Mouse (Mus musculus): ENCODE data around the gene Flcn. TPM values are rescaled to one million over a fixed set of nuclear protein-coding genes. Genes with fewer than 3 reads are reported as not detected.
A peak's percentile ranks its signal among the peaks of the same experiment; 100 is the strongest.

Flcn gene
- total and polyA plus RNA-seq, 3 experiments: 34.9 to 60.9 (median 40.0) TPM

DNA sequence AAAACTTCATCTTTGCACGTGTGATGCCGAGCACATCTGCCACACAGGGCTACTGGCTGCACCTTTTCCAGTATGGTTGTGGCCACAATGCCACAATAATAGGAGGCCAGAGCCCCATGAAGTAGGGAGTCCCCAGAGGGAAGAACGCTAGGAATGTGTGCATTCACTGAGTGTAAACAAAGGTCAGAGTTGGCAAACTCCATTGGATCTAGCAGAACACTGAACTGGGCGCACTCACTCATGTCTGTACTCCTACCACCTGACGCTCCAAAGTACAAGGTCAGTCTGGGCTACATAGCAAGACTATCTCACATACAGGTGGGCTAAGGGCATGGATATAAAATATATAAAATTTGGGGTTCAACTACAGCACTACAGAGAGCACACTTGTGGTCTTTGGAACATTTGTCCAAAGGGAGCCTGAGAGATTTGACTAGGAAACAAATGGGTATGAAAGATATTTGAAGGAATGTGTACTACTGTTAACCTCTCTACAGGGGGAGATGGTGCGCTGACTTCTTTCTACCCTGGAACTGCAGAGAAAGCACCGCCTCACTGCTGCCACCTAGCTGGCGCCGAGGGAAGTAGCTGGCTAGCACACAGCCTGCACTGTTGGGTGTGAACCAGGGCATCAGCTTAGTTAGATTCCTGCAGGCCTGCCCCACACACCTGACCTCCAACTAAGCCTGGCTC lies 31.5 kb downstream of the Flcn start:
- ATAC-seq (ENCODE audit: extremely low read depth, insufficient number of reproducible peaks, low FRiP score, poor library complexity, severe bottlenecking) (peak; percentile 45), DNase-seq (ENCODE audit: low spot score) (peak; percentile 65)
- Histone ChIP-seq H3K27me3 (ENCODE audit: insufficient read depth, low read length) (no peaks in the 10 kb centered on the region), H3K4me3 (ENCODE audit: low read depth, low read length) (no peak overlapping the region), H3K4me1 (ENCODE audit: insufficient read depth, low read depth, low read length) (no peaks in the 10 kb centered on the region), H3K9me3 (replicated peaks) (no peaks in the 10 kb centered on the region), H3K36me3 (replicated peaks) (peaks cover 50% of the 10 kb centered on the region)
- TF ChIP-seq CTCF (IDR thresholded peaks at IDR 0.05; ENCODE audit: low read depth, low read length) (peak; percentile 100), TAL1 (conservative IDR thresholded peaks at IDR 0.05; ENCODE audit: low read depth, low read length) (no peak), GATA1 (IDR thresholded peaks at IDR 0.05; ENCODE audit: borderline replicate concordance, low read length) (no peak)

GRCm38 (mm10) chr11:59777259-59777658 lies 32.6 kb downstream of the Flcn start:
- no peaks in the 10 kb centered on the region for H3K27me3 ChIP-seq (ENCODE audit: insufficient read depth, low read length)
- H3K4me1 ChIP-seq (ENCODE audit: insufficient read depth, low read depth, low read length): no peaks in the 10 kb centered on the region
- peaks cover 59% of the 10 kb centered on the region for H3K36me3 ChIP-seq (replicated peaks)
- ATAC-seq (ENCODE audit: extremely low read depth, insufficient number of reproducible peaks, low FRiP score, poor library complexity, severe bottlenecking) (no peak), DNase-seq (ENCODE audit: low spot score) (no peak)
- TF ChIP-seq POLR2AphosphoS5 (IDR thresholded peaks at IDR 0.05; ENCODE audit: insufficient replicate concordance, low read depth, low read length) (no peak), TAL1 (conservative IDR thresholded peaks at IDR 0.05; ENCODE audit: low read depth, low read length) (no peak), CTCF (IDR thresholded peaks at IDR 0.05; ENCODE audit: low read depth, low read length) (no peak), GATA2 (IDR thresholded peaks at IDR 0.05; ENCODE audit: borderline replicate concordance, low read depth, low read length) (no peak), GATA1 (IDR thresholded peaks at IDR 0.05; ENCODE audit: borderline replicate concordance, low read length) (no peak)
- no peaks in the 10 kb centered on the region for H3K9me3 ChIP-seq (replicated peaks)
- no peak overlapping the region for H3K4me3 ChIP-seq (ENCODE audit: low read depth, low read length)

DNA sequence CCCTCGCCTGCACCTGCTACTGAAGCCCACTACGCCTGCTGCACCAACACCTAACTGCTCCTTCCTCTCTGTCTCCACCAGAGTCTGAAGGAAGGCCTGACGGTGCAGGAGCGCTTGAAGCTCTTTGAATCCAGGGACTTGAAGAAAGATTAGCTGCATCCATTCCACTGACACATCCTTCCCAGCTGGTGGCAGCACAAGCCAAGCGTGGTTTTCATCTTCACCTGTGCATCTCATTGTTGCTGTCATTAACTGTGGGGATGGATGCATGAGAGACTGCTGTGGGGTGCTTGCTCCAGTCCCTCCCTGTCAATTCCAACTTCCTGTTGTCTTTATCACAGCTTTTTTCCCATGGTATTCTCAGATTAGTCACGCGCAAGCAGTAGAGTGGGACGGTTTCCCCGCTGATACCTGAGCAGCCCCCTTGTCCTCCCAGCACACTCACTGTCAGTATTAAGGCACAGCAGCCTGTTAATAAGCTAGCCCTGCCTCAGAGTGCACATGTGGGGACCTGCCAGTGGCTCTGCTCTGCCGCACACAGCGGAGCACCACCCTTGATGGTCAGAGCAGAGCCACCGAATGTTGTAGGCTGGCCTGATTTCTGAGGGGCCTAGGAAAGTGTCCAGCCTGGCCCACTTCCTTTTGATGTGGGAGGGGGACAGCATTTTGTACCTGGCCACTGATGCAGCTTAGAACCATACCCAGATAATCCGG lies 34.2 kb downstream of the Flcn start:
- TF ChIP-seq GATA2 (IDR thresholded peaks at IDR 0.05; ENCODE audit: borderline replicate concordance, low read depth, low read length) (no peak), GATA1 (IDR thresholded peaks at IDR 0.05; ENCODE audit: borderline replicate concordance, low read length) (no peak), CTCF (IDR thresholded peaks at IDR 0.05; ENCODE audit: low read depth, low read length) (no peak)
- DNase-seq (ENCODE audit: low spot score) (no peak), ATAC-seq (ENCODE audit: extremely low read depth, insufficient number of reproducible peaks, low FRiP score, poor library complexity, severe bottlenecking) (no peak)
- H3K4me3 ChIP-seq (ENCODE audit: low read depth, low read length): no peak overlapping the region
- H3K9me3 ChIP-seq (replicated peaks): no peaks in the 10 kb centered on the region
- peaks cover 76% of the 10 kb centered on the region for H3K36me3 ChIP-seq (replicated peaks)
- H3K4me1 ChIP-seq (ENCODE audit: insufficient read depth, low read depth, low read length): no peaks in the 10 kb centered on the region
- no peaks in the 10 kb centered on the region for H3K27me3 ChIP-seq (ENCODE audit: insufficient read depth, low read length)

DNA sequence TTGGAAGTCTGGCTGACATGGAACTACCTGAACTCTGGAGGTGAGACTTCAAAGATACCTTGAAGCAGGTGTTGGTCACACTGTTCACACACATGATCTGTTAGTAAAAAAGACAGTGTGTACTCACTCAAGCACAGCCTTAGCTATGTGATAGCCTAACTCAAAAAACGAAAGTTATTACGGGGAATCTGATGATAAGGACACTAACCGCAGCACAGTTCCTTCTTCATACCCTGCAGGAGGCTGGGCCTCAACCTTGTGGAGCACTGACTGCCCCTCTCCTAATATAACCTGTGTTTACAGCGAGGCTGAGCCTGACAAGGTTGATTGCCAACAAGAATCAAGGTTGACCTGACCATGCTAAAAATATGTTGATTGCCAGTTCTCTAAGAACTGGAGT lies 35.3 kb downstream of the Flcn start:
- TF ChIP-seq GATA2 (IDR thresholded peaks at IDR 0.05; ENCODE audit: borderline replicate concordance, low read depth, low read length) (no peak), GATA1 (IDR thresholded peaks at IDR 0.05; ENCODE audit: borderline replicate concordance, low read length) (no peak), TAL1 (conservative IDR thresholded peaks at IDR 0.05; ENCODE audit: low read depth, low read length) (no peak)
- H3K36me3 ChIP-seq (replicated peaks): peaks cover 86% of the 10 kb centered on the region
- no peaks in the 10 kb centered on the region for H3K9me3 ChIP-seq (replicated peaks)
- ATAC-seq (ENCODE audit: extremely low read depth, insufficient number of reproducible peaks, low FRiP score, poor library complexity, severe bottlenecking) (no peak), DNase-seq (ENCODE audit: low spot score) (no peak)
- no peaks in the 10 kb centered on the region for H3K27me3 ChIP-seq (ENCODE audit: insufficient read depth, low read length)
- no peak overlapping the region for H3K4me3 ChIP-seq (ENCODE audit: low read depth, low read length)
- H3K4me1 ChIP-seq (ENCODE audit: insufficient read depth, low read depth, low read length): no peaks in the 10 kb centered on the region

GRCm38 (mm10) chr11:59772902-59773301 lies 36.9 kb downstream of the Flcn start:
- ATAC-seq (ENCODE audit: extremely low read depth, insufficient number of reproducible peaks, low FRiP score, poor library complexity, severe bottlenecking): no peak
- Histone ChIP-seq H3K9me3 (replicated peaks) (no peaks in the 10 kb centered on the region), H3K27me3 (ENCODE audit: insufficient read depth, low read length) (no peaks in the 10 kb centered on the region), H3K4me1 (ENCODE audit: insufficient read depth, low read depth, low read length) (no peaks in the 10 kb centered on the region), H3K36me3 (replicated peaks) (peaks cover 92% of the 10 kb centered on the region), H3K4me3 (ENCODE audit: low read depth, low read length) (no peak overlapping the region)
- no peak for DNase-seq (ENCODE audit: low spot score)
- TF ChIP-seq GATA2 (IDR thresholded peaks at IDR 0.05; ENCODE audit: borderline replicate concordance, low read depth, low read length) (no peak), CTCF (IDR thresholded peaks at IDR 0.05; ENCODE audit: low read depth, low read length) (no peak), GATA1 (IDR thresholded peaks at IDR 0.05; ENCODE audit: borderline replicate concordance, low read length) (no peak), TAL1 (conservative IDR thresholded peaks at IDR 0.05; ENCODE audit: low read depth, low read length) (no peak), POLR2AphosphoS5 (IDR thresholded peaks at IDR 0.05; ENCODE audit: insufficient replicate concordance, low read depth, low read length) (no peak)

GRCm38 (mm10) chr11:59772291-59772690 lies 37.5 kb downstream of the Flcn start:
- Histone ChIP-seq H3K9me3 (replicated peaks) (no peaks in the 10 kb centered on the region), H3K36me3 (replicated peaks) (peaks cover 94% of the 10 kb centered on the region), H3K27me3 (ENCODE audit: insufficient read depth, low read length) (no peaks in the 10 kb centered on the region), H3K4me1 (ENCODE audit: insufficient read depth, low read depth, low read length) (no peaks in the 10 kb centered on the region), H3K4me3 (ENCODE audit: low read depth, low read length) (no peak overlapping the region)
- ATAC-seq (ENCODE audit: extremely low read depth, insufficient number of reproducible peaks, low FRiP score, poor library complexity, severe bottlenecking) (no peak), DNase-seq (ENCODE audit: low spot score) (no peak)
- TF ChIP-seq GATA2 (IDR thresholded peaks at IDR 0.05; ENCODE audit: borderline replicate concordance, low read depth, low read length) (no peak), CTCF (IDR thresholded peaks at IDR 0.05; ENCODE audit: low read depth, low read length) (no peak), POLR2AphosphoS5 (IDR thresholded peaks at IDR 0.05; ENCODE audit: insufficient replicate concordance, low read depth, low read length) (no peak), TAL1 (conservative IDR thresholded peaks at IDR 0.05; ENCODE audit: low read depth, low read length) (no peak), GATA1 (IDR thresholded peaks at IDR 0.05; ENCODE audit: borderline replicate concordance, low read length) (no peak)

Data from G1E (cell line).